Mouse (Mus musculus) hindbrain, embryonic 14.5 days (tissue): ENCODE results near the gene Dis3l2. TPM values are rescaled to one million over a fixed set of nuclear protein-coding genes. Genes with fewer than 3 reads are reported as not detected.

Source experiments
- ATAC-seq: fragments of 200-750 bp; cut with Nextera tagmentation; 2 replicates; pipeline ENCODE4 v1.8.0; 2017; ENCODE audit warnings: moderate number of reproducible peaks, mild to moderate bottlenecking, moderate TSS enrichment, moderate library complexity; ENCODE audit not compliant: low FRiP score
- DNase-seq: peaks from one replicate; pipeline ENCODE4 v3.0.0-alpha.2; 2015; ENCODE audit warnings: low spot score
- H3K27ac ChIP-seq: fragments of 300-500 bp; sonication (generic); 2 replicates; pipeline ENCODE4 v1.5.1; 2014; ENCODE audit warnings: mild to moderate bottlenecking, moderate library complexity
- H3K27me3 ChIP-seq: fragments of 300-500 bp; sonication (generic); 2 replicates; pipeline ENCODE4 v1.6.1; 2014; ENCODE audit warnings: mild to moderate bottlenecking, low read length, mixed read lengths; ENCODE audit not compliant: control insufficient read depth, insufficient read depth
- H3K36me3 ChIP-seq: fragments of 300-500 bp; sonication (generic); replicated peaks from 2 replicates; pipeline ENCODE4 v1.6.1; 2014; ENCODE audit not compliant: control insufficient read depth, insufficient read depth
- H3K4me1 ChIP-seq: fragments of 300-500 bp; sonication (generic); replicated peaks from 2 replicates; pipeline ENCODE4 v1.6.1; 2014; ENCODE audit warnings: antibody characterized with exemption, low read length, mixed read lengths; ENCODE audit not compliant: control insufficient read depth, insufficient read depth
- H3K4me2 ChIP-seq: fragments of 300-500 bp; sonication (generic); replicated peaks from 2 replicates; pipeline ENCODE4 v1.6.1; 2014; ENCODE audit warnings: mild to moderate bottlenecking, moderate library complexity
- H3K4me3 ChIP-seq: fragments of 300-500 bp; sonication (generic); replicated peaks from 2 replicates; pipeline ENCODE4 v1.5.1; 2014; ENCODE audit warnings: mild to moderate bottlenecking, low read length
- H3K9ac ChIP-seq: fragments of 300-500 bp; sonication (generic); 2 replicates; pipeline ENCODE4 v1.6.1; 2014
- H3K9me3 ChIP-seq: fragments of 300-500 bp; sonication (generic); 2 replicates; pipeline ENCODE4 v1.6.1; 2016; ENCODE audit warnings: low read length; ENCODE audit not compliant: control insufficient read depth
- WGBS: fragments of 180-500 bp; shearing (Covaris S2); extraction: QIAGEN DNeasy Blood & Tissue Kit; methylation state at CpG from one replicate; pipeline ENCODE4 v1.1.7; 2014; 5-methylcytosine and 5-hydroxymethylcytosine counted together
- polyA plus RNA-seq: library from polyadenylated mRNA; unstranded; fragments of >200 nt; fragmentation: Nextera tagmentation; extraction: Ambion mirVana; gene quantifications from 2 replicates; pipeline ENCODE4 v1.2.1, GENCODE M21; 2014

The Dis3l2 gene
- polyA plus RNA-seq, 1 experiment from 2014 or later = 38.9 TPM

- ATAC-seq = no peak
These were observed 328.9 kb downstream of the Dis3l2 start for GRCm38 (mm10) chr1:87032466-87032865.

GRCm38 (mm10) chr1:87035532-87036161, 332.0 kb downstream of the Dis3l2 start:
- 4% methylated on average over 4 of the region's 4 CpGs for WGBS
- Histone ChIP-seq H3K9ac (no peak overlapping the region), H3K4me2 (no peak overlapping the region), H3K4me3 (no peak overlapping the region), H3K27me3 (no peaks in the 10 kb centered on the region), H3K4me1 (peaks cover 18% of the 10 kb centered on the region; the same call in 1 of the 2 replicates), H3K9me3 (no peaks in the 10 kb centered on the region), H3K27ac (peak overlapping the region; percentile 73), H3K36me3 (no peaks in the 10 kb centered on the region)
- DNase-seq (peak; percentile 45), ATAC-seq (peak; percentile 67)

More at GRCm38 (mm10) chr1:87032466-87032865, 328.9 kb downstream of the Dis3l2 start:
- no peak for DNase-seq
- peaks cover 18% of the 10 kb centered on the region; the same call in 1 of the 2 replicates for H3K4me1 ChIP-seq
- no peak overlapping the region for H3K27ac ChIP-seq
- no peaks in the 10 kb centered on the region for H3K27me3 ChIP-seq
- H3K36me3 ChIP-seq = no peaks in the 10 kb centered on the region
- no peak overlapping the region for H3K9ac ChIP-seq
- H3K4me2 ChIP-seq = no peak overlapping the region
- H3K4me3 ChIP-seq = no peak overlapping the region
- WGBS = 83% methylated on average over 7 of the region's 7 CpGs
- H3K9me3 ChIP-seq = no peaks in the 10 kb centered on the region

GRCm38 (mm10) chr1:87036334-87036733, 332.7 kb downstream of the Dis3l2 start:
- no peak overlapping the region for H3K4me3 ChIP-seq
- peak overlapping the region; percentile 73 for H3K27ac ChIP-seq
- DNase-seq = no peak
- 69% methylated on average over 3 of the region's 3 CpGs for WGBS
- no peaks in the 10 kb centered on the region for H3K9me3 ChIP-seq
- H3K4me1 ChIP-seq = peaks cover 18% of the 10 kb centered on the region; the same call in 1 of the 2 replicates
- ATAC-seq = no peak
- H3K36me3 ChIP-seq = no peaks in the 10 kb centered on the region
- no peak overlapping the region for H3K9ac ChIP-seq
- H3K4me2 ChIP-seq = no peak overlapping the region
- no peaks in the 10 kb centered on the region for H3K27me3 ChIP-seq

GRCm38 (mm10) chr1:87038477-87039070, 335.0 kb downstream of the Dis3l2 start:
- WGBS = 95% methylated on average over 2 of the region's 2 CpGs
- Histone ChIP-seq H3K27me3 (no peaks in the 10 kb centered on the region), H3K4me3 (no peak overlapping the region), H3K27ac (no peak overlapping the region), H3K4me1 (peaks cover 18% of the 10 kb centered on the region; the same call in 1 of the 2 replicates), H3K36me3 (no peaks in the 10 kb centered on the region), H3K9me3 (no peaks in the 10 kb centered on the region), H3K9ac (no peak overlapping the region), H3K4me2 (no peak overlapping the region)
- ATAC-seq (no peak), DNase-seq (no peak)

GRCm38 (mm10) chr1:87041119-87041518, 337.5 kb downstream of the Dis3l2 start:
- no peak overlapping the region for H3K4me2 ChIP-seq
- ATAC-seq (peak; percentile 38; the same call in 1 of the 2 replicates), DNase-seq (peak; percentile 73)
- no peaks in the 10 kb centered on the region for H3K9me3 ChIP-seq
- H3K4me1 ChIP-seq = 0 out of 2 replicates have a peak, but pooled peaks cover 5% of the 10 kb centered on the region
- H3K4me3 ChIP-seq = no peak overlapping the region
- H3K27me3 ChIP-seq = no peaks in the 10 kb centered on the region
- H3K27ac ChIP-seq = 0 out of 2 replicates have a peak overlapping the region, but pooled peaks have one; percentile 11
- H3K36me3 ChIP-seq = 0 out of 2 replicates have a peak, but pooled peaks cover 7% of the 10 kb centered on the region
- WGBS = 27% methylated on average over 3 of the region's 3 CpGs
- no peak overlapping the region for H3K9ac ChIP-seq

GRCm38 (mm10) chr1:87041814-87042438, 338.3 kb downstream of the Dis3l2 start:
- no peaks in the 10 kb centered on the region for H3K4me1 ChIP-seq
- H3K9ac ChIP-seq = no peak overlapping the region
- no peaks in the 10 kb centered on the region for H3K9me3 ChIP-seq
- no peak overlapping the region for H3K27ac ChIP-seq
- H3K27me3 ChIP-seq = no peaks in the 10 kb centered on the region
- H3K36me3 ChIP-seq = 0 out of 2 replicates have a peak, but pooled peaks cover 9% of the 10 kb centered on the region
- ATAC-seq (peak; percentile 86), DNase-seq (peak; percentile 88)
- H3K4me3 ChIP-seq = no peak overlapping the region
- H3K4me2 ChIP-seq = no peak overlapping the region
- 3% methylated on average over 1 of the region's 1 CpGs for WGBS

GRCm38 (mm10) chr1:87050072-87050471, 346.5 kb downstream of the Dis3l2 start:
- Histone ChIP-seq H3K4me3 (no peak overlapping the region), H3K9ac (no peak overlapping the region), H3K4me1 (peaks cover 9% of the 10 kb centered on the region), H3K27ac (peak overlapping the region; percentile 15; the same call in 1 of the 2 replicates), H3K36me3 (peaks cover 22% of the 10 kb centered on the region), H3K9me3 (no peaks in the 10 kb centered on the region), H3K27me3 (no peaks in the 10 kb centered on the region), H3K4me2 (no peak overlapping the region)
- ATAC-seq = peak; percentile 73
- DNase-seq = no peak
- WGBS = 28% methylated on average over 3 of the region's 3 CpGs

- no peak for DNase-seq
- Histone ChIP-seq H3K9ac (no peak overlapping the region), H3K4me1 (peaks cover 9% of the 10 kb centered on the region), H3K9me3 (no peaks in the 10 kb centered on the region), H3K4me2 (no peak overlapping the region), H3K36me3 (peaks cover 18% of the 10 kb centered on the region), H3K4me3 (no peak overlapping the region), H3K27ac (no peak overlapping the region), H3K27me3 (no peaks in the 10 kb centered on the region)
- ATAC-seq = no peak
- WGBS = 71% methylated on average over 1 of the region's 1 CpGs
These were observed 347.1 kb downstream of the Dis3l2 start for GRCm38 (mm10) chr1:87050700-87051099.

- whole genome bisulfite sequencing = 84% methylated on average over 4 of the region's 4 CpGs
These were observed 347.8 kb downstream of the Dis3l2 start for GRCm38 (mm10) chr1:87051369-87051768.

More at GRCm38 (mm10) chr1:87051369-87051768, 347.8 kb downstream of the Dis3l2 start:
- Histone ChIP-seq H3K4me3 (no peak overlapping the region), H3K36me3 (peaks cover 15% of the 10 kb centered on the region), H3K9ac (no peak overlapping the region), H3K9me3 (no peaks in the 10 kb centered on the region), H3K27me3 (no peaks in the 10 kb centered on the region), H3K27ac (no peak overlapping the region), H3K4me1 (peaks cover 9% of the 10 kb centered on the region), H3K4me2 (no peak overlapping the region)
- DNase-seq (no peak), ATAC-seq (no peak)
